Mouse (Mus musculus): ENCODE data around the gene Rps7. TPM values are rescaled to one million over a fixed set of nuclear protein-coding genes. Genes with fewer than 3 reads are reported as not detected.

Gene Rps7
- polyA plus RNA-seq, 1 experiment from 2014 or later: 790 TPM

Small RNA genes lying within 50 kb of the gene (microRNA-seq; reads per million reads assigned to microRNA genes)
- not detected for gene Mir6937

Other genes starting within 250 kb of the Rps7 start
- gene Dcdc2c, start 83.6 kb downstream of the Rps7 start, polyA plus RNA-seq (2014; fragmentation: Nextera tagmentation; extraction: Ambion mirVana): not detected in 2 replicates
- not detected in 2 replicates for gene Allc, start 53.4 kb downstream of the Rps7 start, polyA plus RNA-seq (2014; fragmentation: Nextera tagmentation; extraction: Ambion mirVana)
- gene Colec11, start 12.6 kb downstream of the Rps7 start, polyA plus RNA-seq (2014; fragmentation: Nextera tagmentation; extraction: Ambion mirVana): 0.33 and 0.56 TPM in 2 replicates
- gene Rnaseh1, start 13.6 kb upstream of the Rps7 start, polyA plus RNA-seq (2014; fragmentation: Nextera tagmentation; extraction: Ambion mirVana): 24.8 and 26.1 TPM in 2 replicates
- gene Adi1, start 39.3 kb upstream of the Rps7 start, polyA plus RNA-seq (2014; fragmentation: Nextera tagmentation; extraction: Ambion mirVana): 43.6 and 44.8 TPM in 2 replicates
- gene Trappc12, start 114.5 kb upstream of the Rps7 start, polyA plus RNA-seq (2014; fragmentation: Nextera tagmentation; extraction: Ambion mirVana): 38.4 and 43.2 TPM in 2 replicates
- gene Eipr1, start 115.8 kb upstream of the Rps7 start, polyA plus RNA-seq (2014; fragmentation: Nextera tagmentation; extraction: Ambion mirVana): 80.9 and 87.5 TPM in 2 replicates

All from forebrain, embryonic 14.5 days (tissue).